Mouse (Mus musculus) small intestine, adult 2 months (tissue): ENCODE measurements at regions not wholly inside any gene's neighbourhood (a gene's known extent, or its start where the extent isn't known, plus 50 kb on each side); places are given as distances from the start of the nearest gene placed in this dataset.

Experiments
- CTCF ChIP-seq: fragments of 200-500 bp; IDR thresholded peaks from 2 replicates; pipeline ENCODE4 v1.5.1; 2012; ENCODE audit warnings: low read depth, mild to moderate bottlenecking, control low read depth, inconsistent platforms, low read length, moderate library complexity, mixed read lengths; ENCODE audit not compliant: insufficient replicate concordance, insufficient read length; ENCODE audit errors: extremely low read depth
- POLR2A ChIP-seq: fragments of 200-500 bp; IDR thresholded peaks from 2 replicates; pipeline ENCODE4 v1.6.1; 2012; ENCODE audit warnings: low read depth, mild to moderate bottlenecking, control low read depth, inconsistent platforms, low read length, moderate library complexity

DNA sequence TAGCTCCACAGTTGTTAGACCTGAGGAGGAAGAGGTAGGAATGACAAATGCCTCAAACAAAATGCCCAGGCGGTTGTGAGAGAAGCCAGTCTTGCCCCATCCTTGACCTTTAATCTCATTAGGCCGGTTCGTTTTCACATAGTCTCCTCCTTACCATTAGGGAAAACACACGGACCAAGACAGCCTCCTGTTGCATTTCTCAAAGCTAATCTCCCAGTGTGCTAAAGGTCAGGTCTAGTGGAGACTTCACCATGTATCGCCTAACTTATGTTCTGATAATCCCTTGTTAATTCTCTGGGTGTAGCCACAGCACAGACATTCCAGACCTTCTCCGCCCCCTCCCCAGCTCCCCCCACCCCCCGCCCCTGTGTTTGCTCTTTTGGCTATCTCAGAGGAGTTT lies 174.5 kb downstream of the Tbx18 start:
- TF ChIP-seq CTCF (no peak), POLR2A (no peak)
